In genomic region chr8:65022485-65022884, GRCm38 (mm10) we compare ENCODE assay signal across 9 mouse cellular contexts. TPM values are rescaled to one million over a fixed set of nuclear protein-coding genes. Genes with fewer than 3 reads are reported as not detected.
DNase-seq lines count a peak whose midpoint lies in the region; ATAC-seq and TF ChIP-seq lines count a peak whose summit lies in the region.
"Had no signal": no experiment of that assay in that cellular context is flagged by ENCODE, and none has a peak within 500 bp of the region (broad histone marks: within the 10 kb centered on the region; RNA-seq: fewer than 3 reads in every experiment).

No protein-coding gene starts in this region.

- no peaks in the 10 kb centered on the region for H3K36me3 ChIP-seq in MEL (ENCODE audit: control insufficient read depth in 1 of 2, insufficient read depth in 2 of 2, low read length in 2 of 2)
- H3K36me3 ChIP-seq: heart, embryonic 13.5 days had no signal

- H3K27ac ChIP-seq in MEL (ENCODE audit: control insufficient read depth, low read depth, low read length) = no peak overlapping the region
- no peak overlapping the region for H3K27ac ChIP-seq in cortical plate, adult 2 months (ENCODE audit: insufficient read depth, low read length)
- H3K27ac ChIP-seq: heart, embryonic 13.5 days had no signal

- no peaks in the 10 kb centered on the region for H3K4me1 ChIP-seq in MEL (ENCODE audit: control insufficient read depth in 1 of 2, insufficient read depth in 2 of 2, low read length in 2 of 2)
- H3K4me1 ChIP-seq in cortical plate, adult 2 months (ENCODE audit: control insufficient read depth, insufficient read depth, low read length) = no peaks in the 10 kb centered on the region
- H3K4me1 ChIP-seq: heart, embryonic 13.5 days had no signal

- intact Hi-C loops in gastrocnemius, postnatal 36 days (cut with DNase I) = no loop called here

- no peaks in the 10 kb centered on the region for H3K9me3 ChIP-seq in MEL (replicated peaks; ENCODE audit: insufficient read depth, low read length)
- H3K9me3 ChIP-seq: heart, embryonic 13.5 days had no signal

- no peak for TF ChIP-seq POLR2A in MEL (IDR thresholded peaks at IDR 0.05; ENCODE audit: control insufficient read depth in 1 of 2, insufficient read depth in 1 of 2, low read depth in 1 of 2, low read length in 2 of 2, poor library complexity in 1 of 2)
- no peak for TF ChIP-seq POLR2A in cortical plate, adult 2 months (IDR thresholded peaks at IDR 0.05; ENCODE audit: extremely low read depth, insufficient read depth, low read length)

- peak; percentile 61 for TF ChIP-seq RAD21 in MEL (IDR thresholded peaks at IDR 0.05; ENCODE audit: low read depth, low read length)

- TF ChIP-seq EP300 in MEL (IDR thresholded peaks at IDR 0.05; ENCODE audit: low read depth in 1 of 2, low read length in 2 of 2) = no peak

- DNase-seq in B cell, adult 2 months = peak; percentile 61 to 66
- DNase-seq in MEL (ENCODE audit: low read depth, low spot score) = peak; percentile 34
- peak; percentile 9 to 31 for DNase-seq in gastrocnemius, postnatal 36 days
- DNase-seq in layer of hippocampus, postnatal 10 days (ENCODE audit: low spot score in 2 of 2) = peak; percentile 74 to 77
- DNase-seq in spleen, postnatal 14 days (ENCODE audit: low spot score in 2 of 2) = peak; percentile 11 to 13
- no peak for DNase-seq in Muller cell, postnatal 12 days (ENCODE audit: inconsistent ontology term)

- no peak overlapping the region for H3K4me3 ChIP-seq in MEL (ENCODE audit: control insufficient read depth in 1 of 2, insufficient read depth in 1 of 2, low read depth in 2 of 2, low read length in 2 of 2)
- no peak overlapping the region for H3K4me3 ChIP-seq in cortical plate, adult 2 months (ENCODE audit: insufficient read depth, low read length)
- H3K4me3 ChIP-seq: heart, embryonic 13.5 days had no signal

- no peak overlapping the region for H3K9ac ChIP-seq in MEL (ENCODE audit: control insufficient read depth, low read depth, low read length, poor library complexity, severe bottlenecking)
- H3K9ac ChIP-seq: heart, embryonic 13.5 days had no signal

- 0 out of 2 replicates have a peak, but pooled peaks have one; percentile 47 for ATAC-seq in megakaryocyte, adult 5-6 weeks (ENCODE audit: poor library complexity, severe bottlenecking)

- no peaks in the 10 kb centered on the region for H3K79me2 ChIP-seq in MEL (ENCODE audit: control insufficient read depth, insufficient read depth, low read length, poor library complexity)

- no peaks in the 10 kb centered on the region for H3K27me3 ChIP-seq in MEL (ENCODE audit: control insufficient read depth in 1 of 2, insufficient read depth in 2 of 2, low read length in 2 of 2)
- H3K27me3 ChIP-seq: heart, embryonic 13.5 days had no signal

- TF ChIP-seq CTCF in MEL (IDR thresholded peaks at IDR 0.05 in 2 of 3, conservative IDR thresholded peaks at IDR 0.05 in 1 of 3; ENCODE audit: control insufficient read depth in 1 of 3, insufficient read depth in 1 of 3, low read depth in 2 of 3, low read length in 3 of 3, poor library complexity in 1 of 3, severe bottlenecking in 1 of 3) = peak; percentile 52 to 67 (median 60)
- TF ChIP-seq CTCF in cortical plate, adult 2 months (IDR thresholded peaks at IDR 0.05; ENCODE audit: extremely low read depth, insufficient read depth, low read length) = peak; percentile 69

TF ChIP-seq in MEL, 35 proteins besides CTCF, POLR2A, EP300 and RAD21:
- TF ChIP-seq MAFK (IDR thresholded peaks at IDR 0.05; ENCODE audit: borderline replicate concordance, low read depth, low read length) (no peak), NELFE (IDR thresholded peaks at IDR 0.05; ENCODE audit: low read depth, low read length) (no peak), MEF2A (IDR thresholded peaks at IDR 0.05; ENCODE audit: extremely low read depth, insufficient replicate concordance, low read depth, low read length, poor library complexity, severe bottlenecking) (no peak), ZC3H11A (IDR thresholded peaks at IDR 0.05; ENCODE audit: low read depth, low read length) (peak; percentile 45), UBTF (IDR thresholded peaks at IDR 0.05; ENCODE audit: borderline replicate concordance, insufficient read depth, low read depth, low read length) (no peak), TAL1 (IDR thresholded peaks at IDR 0.05; ENCODE audit: low read length) (no peak), KAT2A (conservative IDR thresholded peaks at IDR 0.05; ENCODE audit: low read depth, low read length) (no peak), BHLHE40 (IDR thresholded peaks at IDR 0.05; ENCODE audit: borderline replicate concordance, low read depth, low read length) (no peak), SMC3 (IDR thresholded peaks at IDR 0.05; ENCODE audit: low read depth, low read length) (peak; percentile 75), TBP (IDR thresholded peaks at IDR 0.05; ENCODE audit: low read depth, low read length) (no peak), POLR2AphosphoS5 (IDR thresholded peaks at IDR 0.05; ENCODE audit: borderline replicate concordance, low read depth, low read length) (no peak), CHD1 (IDR thresholded peaks at IDR 0.05; ENCODE audit: low read depth, low read length) (no peak), MYC (IDR thresholded peaks at IDR 0.05; ENCODE audit: low read depth, low read length) (no peak), MAZ (IDR thresholded peaks at IDR 0.05; ENCODE audit: low read depth, low read length) (no peak), ZMIZ1 (IDR thresholded peaks at IDR 0.05; ENCODE audit: low read depth, low read length) (no peak), ZKSCAN1 (IDR thresholded peaks at IDR 0.05; ENCODE audit: low read depth, low read length) (no peak), GABPA (IDR thresholded peaks at IDR 0.05; ENCODE audit: low read depth, low read length) (no peak), USF1 (IDR thresholded peaks at IDR 0.05; ENCODE audit: low read depth, low read length) (no peak)

RNA-seq across cellular contexts. Expression of gene Trim60, which starts 4.1 kb away (rescaled TPM):
- total RNA-seq in MEL (2012; rRNA removed) = not detected in 2 replicates
- polyA plus RNA-seq in MEL (2012; ENCODE audit: insufficient read depth in 1 of 2, insufficient read length in 2 of 2, low read depth in 1 of 2, low replicate concordance in 2 of 2, missing spikeins in 1 of 2) = not detected
- not detected in 2 replicates for polyA plus RNA-seq in cortical plate, adult 2 months (2012; rRNA removed)
- total RNA-seq in gastrocnemius, postnatal 36 days (2021) = not detected
- not detected for total RNA-seq in layer of hippocampus, postnatal 10 days (2021)
- not detected in 2 replicates for total RNA-seq in megakaryocyte, adult 5-6 weeks (2015)
- not detected in 2 replicates for total RNA-seq in megakaryocyte, adult 5-6 weeks (2017)
- polyA plus RNA-seq: heart, embryonic 13.5 days had no signal

RNA-seq across cellular contexts. Expression of gene Trim61, which starts 4.2 kb away (rescaled TPM):
- total RNA-seq in MEL (2012; rRNA removed) = not detected in 2 replicates
- polyA plus RNA-seq in MEL (2012; ENCODE audit: insufficient read depth in 1 of 2, insufficient read length in 2 of 2, low read depth in 1 of 2, low replicate concordance in 2 of 2, missing spikeins in 1 of 2) = not detected
- 0.13 TPM in 1 of 2 replicates, not detected in the other for polyA plus RNA-seq in cortical plate, adult 2 months (2012; rRNA removed)
- total RNA-seq in gastrocnemius, postnatal 36 days (2021) = not detected
- not detected for total RNA-seq in layer of hippocampus, postnatal 10 days (2021)
- total RNA-seq in megakaryocyte, adult 5-6 weeks (2015) = not detected in 2 replicates
- not detected in 2 replicates for total RNA-seq in megakaryocyte, adult 5-6 weeks (2017)

RNA-seq across cellular contexts. Expression of gene Apela, which starts 14.7 kb away (rescaled TPM):
- not detected in 2 replicates for total RNA-seq in MEL (2012; rRNA removed)
- not detected for polyA plus RNA-seq in MEL (2012; ENCODE audit: insufficient read depth in 1 of 2, insufficient read length in 2 of 2, low read depth in 1 of 2, low replicate concordance in 2 of 2, missing spikeins in 1 of 2)
- not detected in 2 replicates for polyA plus RNA-seq in cortical plate, adult 2 months (2012; rRNA removed)
- not detected for total RNA-seq in gastrocnemius, postnatal 36 days (2021)
- not detected for total RNA-seq in layer of hippocampus, postnatal 10 days (2021)
- not detected in 2 replicates for total RNA-seq in megakaryocyte, adult 5-6 weeks (2015)
- not detected in 2 replicates for total RNA-seq in megakaryocyte, adult 5-6 weeks (2017)

RNA-seq across cellular contexts. Expression of gene Trim75, which starts 34.9 kb away (rescaled TPM):
- not detected in 2 replicates for total RNA-seq in MEL (2012; rRNA removed)
- not detected for polyA plus RNA-seq in MEL (2012; ENCODE audit: insufficient read depth in 1 of 2, insufficient read length in 2 of 2, low read depth in 1 of 2, low replicate concordance in 2 of 2, missing spikeins in 1 of 2)
- not detected in 2 replicates for polyA plus RNA-seq in cortical plate, adult 2 months (2012; rRNA removed)
- not detected for total RNA-seq in gastrocnemius, postnatal 36 days (2021)
- not detected for total RNA-seq in layer of hippocampus, postnatal 10 days (2021)
- total RNA-seq in megakaryocyte, adult 5-6 weeks (2015) = not detected in 2 replicates
- total RNA-seq in megakaryocyte, adult 5-6 weeks (2017) = not detected in 2 replicates
- polyA plus RNA-seq: heart, embryonic 13.5 days had no signal

RNA-seq across cellular contexts. Expression of gene Gm10663, which starts 52.3 kb away (rescaled TPM):
- not detected in 2 replicates for total RNA-seq in MEL (2012; rRNA removed)
- polyA plus RNA-seq in MEL (2012; ENCODE audit: insufficient read depth in 1 of 2, insufficient read length in 2 of 2, low read depth in 1 of 2, low replicate concordance in 2 of 2, missing spikeins in 1 of 2) = not detected
- not detected in 2 replicates for polyA plus RNA-seq in cortical plate, adult 2 months (2012; rRNA removed)
- not detected for total RNA-seq in gastrocnemius, postnatal 36 days (2021)
- not detected for total RNA-seq in layer of hippocampus, postnatal 10 days (2021)
- not detected in 2 replicates for total RNA-seq in megakaryocyte, adult 5-6 weeks (2015)
- not detected in 2 replicates for total RNA-seq in megakaryocyte, adult 5-6 weeks (2017)
- polyA plus RNA-seq: heart, embryonic 13.5 days had no signal
